Mouse (Mus musculus) c-Kit-positive CD71-positive TER-119-negative erythroid progenitor cells, embryonic 14.5 days (primary cell): ENCODE results near the gene Sirt2.

ENCODE experiments used
- DNase-seq: peaks from one replicate; pipeline ENCODE4 v3.0.0-alpha.2; 2013; ENCODE audit warnings: low read depth

Sirt2 gene

GRCm38 (mm10) chr7:28816920-28817319 lies 50.4 kb downstream of the Sirt2 start:
- DNase-seq = no peak

DNA sequence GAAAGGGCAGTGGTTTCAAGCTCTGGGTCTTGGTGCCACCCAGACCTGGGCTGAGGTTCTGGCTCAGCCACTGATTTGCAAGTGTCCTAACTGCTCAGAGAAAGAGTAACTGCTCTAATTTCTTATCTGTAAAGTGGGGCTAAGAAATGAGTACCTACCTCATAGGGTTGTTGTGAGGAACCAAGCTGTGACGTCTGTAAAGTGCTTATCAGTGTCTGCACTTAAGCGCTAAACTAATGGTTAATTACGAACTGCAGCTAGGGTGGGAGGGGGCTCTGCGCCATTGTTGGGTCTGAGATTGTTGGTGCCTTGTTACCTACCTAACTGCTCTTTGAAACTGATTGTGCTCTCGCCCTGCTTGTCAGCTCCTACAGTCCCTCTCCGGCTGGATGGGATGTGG lies 51.0 kb downstream of the Sirt2 start:
- DNase-seq = no peak

DNA sequence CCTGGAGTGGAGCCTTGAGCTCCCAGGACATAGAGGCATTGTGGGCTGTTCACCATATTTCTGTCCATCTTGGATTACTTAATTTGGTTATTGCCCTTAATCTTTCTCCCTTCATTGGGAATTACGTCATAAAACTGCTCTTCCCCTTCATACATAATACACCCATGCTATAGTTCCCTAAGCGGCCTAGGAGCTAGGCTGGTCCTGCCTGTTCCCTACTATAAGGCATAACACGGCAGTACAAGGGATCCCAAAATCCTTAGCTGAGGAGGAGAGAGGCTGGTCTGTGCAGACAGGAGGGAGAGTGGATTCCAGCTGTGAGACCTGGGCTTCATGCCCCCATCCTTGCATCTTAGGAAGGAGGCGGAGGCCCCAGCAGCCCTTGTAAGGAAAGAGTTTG lies 51.4 kb downstream of the Sirt2 start:
- no peak for DNase-seq

- DNase-seq = no peak
Measured at GRCm38 (mm10) chr7:28818436-28818835, 51.9 kb downstream of the Sirt2 start.

DNA sequence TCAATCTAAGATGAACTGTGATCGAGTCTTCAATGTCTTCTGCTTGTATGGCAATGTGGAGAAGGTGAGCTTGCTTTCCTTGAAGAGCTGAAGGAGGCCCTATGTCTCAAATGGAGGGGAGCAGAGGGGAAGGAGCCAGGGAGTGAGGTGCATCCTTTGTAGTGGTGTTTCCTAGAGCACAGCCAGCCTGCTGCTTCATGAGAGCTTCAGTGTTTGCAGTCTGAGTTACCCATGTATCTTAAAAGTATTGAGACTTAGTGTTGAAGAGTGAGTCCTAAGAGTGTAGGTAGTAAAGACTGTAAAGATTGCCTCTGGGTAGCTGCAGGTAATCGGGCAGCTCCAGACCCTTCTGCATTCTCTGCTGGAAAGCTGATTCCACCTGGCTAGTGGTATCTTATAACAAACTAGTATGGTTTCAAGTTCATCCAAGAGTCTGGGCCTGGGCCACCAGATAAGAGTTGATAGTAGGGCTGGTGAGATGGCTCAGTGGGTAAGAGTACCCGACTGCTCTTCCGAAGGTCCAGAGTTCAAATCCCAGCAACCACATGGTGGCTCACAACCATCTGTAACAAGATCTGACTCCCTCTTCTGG lies 52.4 kb downstream of the Sirt2 start:
- DNase-seq = no peak

DNA sequence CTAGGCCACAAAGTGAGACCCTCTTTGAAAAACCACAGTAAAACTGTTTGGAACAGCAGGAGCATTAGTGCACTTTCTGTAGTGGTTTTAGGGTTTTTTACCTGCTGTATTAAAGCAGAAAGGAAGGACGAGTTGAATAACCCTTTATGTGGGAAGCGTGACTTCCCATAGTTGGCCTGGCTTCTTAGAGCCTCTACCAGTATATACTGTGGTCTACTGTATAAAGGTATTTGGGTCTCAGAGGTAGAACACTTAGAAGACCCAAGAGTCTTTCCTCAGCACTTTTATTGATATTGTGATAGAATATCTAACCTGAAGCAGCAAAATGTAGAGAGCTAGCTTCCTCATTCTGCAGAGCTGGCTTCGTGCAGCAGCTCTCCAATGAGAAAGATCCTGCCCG lies 53.0 kb downstream of the Sirt2 start:
- no peak for DNase-seq

DNA sequence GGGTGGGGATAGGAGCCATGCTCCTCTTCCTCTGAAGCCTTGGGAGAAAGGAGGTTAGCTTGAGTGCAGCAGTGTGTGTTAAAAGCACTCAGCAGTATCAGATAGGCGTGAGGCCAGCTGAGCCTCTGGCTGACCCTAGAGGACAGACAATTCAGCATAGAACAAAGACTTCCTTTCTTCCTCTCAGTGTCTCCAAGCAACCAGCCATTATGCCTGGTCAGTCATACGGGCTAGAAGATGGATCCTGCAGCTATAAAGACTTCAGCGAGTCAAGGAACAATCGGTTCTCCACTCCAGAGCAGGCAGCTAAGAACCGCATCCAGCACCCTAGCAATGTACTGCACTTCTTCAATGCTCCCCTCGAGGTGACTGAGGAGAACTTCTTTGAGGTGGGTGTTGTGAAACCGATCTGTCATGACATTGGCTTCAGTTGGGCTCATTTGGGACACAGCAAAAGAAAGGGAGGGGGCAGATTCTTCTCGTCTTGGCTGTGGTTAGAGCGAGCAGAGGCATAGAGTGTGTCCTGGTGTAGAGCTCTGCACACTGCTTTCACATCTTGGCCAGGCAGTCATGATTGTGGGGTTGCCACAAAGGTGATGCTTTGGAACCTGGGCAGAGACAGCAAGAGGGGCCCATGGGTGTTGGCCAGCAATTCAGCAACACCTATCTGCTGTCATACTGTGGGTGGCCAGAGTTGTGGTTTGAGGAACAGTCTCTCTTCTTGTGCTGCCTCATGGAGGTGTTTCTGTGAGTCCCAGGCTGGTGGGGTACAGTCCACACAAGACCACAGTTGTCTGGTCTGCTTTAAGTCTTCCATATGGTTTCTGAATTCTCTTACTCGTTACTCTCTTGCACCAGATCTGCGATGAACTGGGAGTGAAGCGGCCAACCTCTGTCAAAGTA lies 54.1 kb downstream of the Sirt2 start:
- DNase-seq = no peak

- DNase-seq = no peak
Measured at GRCm38 (mm10) chr7:28821261-28821831, 54.8 kb downstream of the Sirt2 start.

- DNase-seq = no peak
Measured at GRCm38 (mm10) chr7:28822556-28822955, 56.0 kb downstream of the Sirt2 start.

- DNase-seq = no peak
Measured at GRCm38 (mm10) chr7:28822993-28823903, 56.7 kb downstream of the Sirt2 start.

DNA sequence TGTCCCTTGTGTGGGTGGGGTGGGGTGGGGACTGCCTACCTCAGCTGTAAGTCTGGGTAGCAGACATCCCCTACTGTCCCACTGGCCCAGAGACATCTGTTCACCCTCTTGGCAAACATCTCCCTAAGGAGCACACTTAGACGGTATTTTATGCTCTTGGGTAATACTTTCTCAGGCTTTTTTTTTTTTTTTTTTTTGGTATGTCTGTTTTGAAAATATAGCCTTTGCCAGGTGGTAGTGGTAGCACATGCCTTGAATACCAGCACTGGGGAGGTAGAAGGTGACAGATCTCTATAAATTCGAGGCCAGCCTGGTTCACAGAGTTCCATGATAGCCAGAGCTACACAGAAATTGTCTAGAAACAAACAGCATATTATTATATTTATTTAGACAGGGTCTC lies 57.4 kb downstream of the Sirt2 start:
- DNase-seq = no peak

GRCm38 (mm10) chr7:28824941-28825685 lies 58.6 kb downstream of the Sirt2 start, which contains the start of gene Ech1:
Ech1 (plus strand) TSS chr7:28825217.
- DNase-seq = peak; percentile 87

DNA sequence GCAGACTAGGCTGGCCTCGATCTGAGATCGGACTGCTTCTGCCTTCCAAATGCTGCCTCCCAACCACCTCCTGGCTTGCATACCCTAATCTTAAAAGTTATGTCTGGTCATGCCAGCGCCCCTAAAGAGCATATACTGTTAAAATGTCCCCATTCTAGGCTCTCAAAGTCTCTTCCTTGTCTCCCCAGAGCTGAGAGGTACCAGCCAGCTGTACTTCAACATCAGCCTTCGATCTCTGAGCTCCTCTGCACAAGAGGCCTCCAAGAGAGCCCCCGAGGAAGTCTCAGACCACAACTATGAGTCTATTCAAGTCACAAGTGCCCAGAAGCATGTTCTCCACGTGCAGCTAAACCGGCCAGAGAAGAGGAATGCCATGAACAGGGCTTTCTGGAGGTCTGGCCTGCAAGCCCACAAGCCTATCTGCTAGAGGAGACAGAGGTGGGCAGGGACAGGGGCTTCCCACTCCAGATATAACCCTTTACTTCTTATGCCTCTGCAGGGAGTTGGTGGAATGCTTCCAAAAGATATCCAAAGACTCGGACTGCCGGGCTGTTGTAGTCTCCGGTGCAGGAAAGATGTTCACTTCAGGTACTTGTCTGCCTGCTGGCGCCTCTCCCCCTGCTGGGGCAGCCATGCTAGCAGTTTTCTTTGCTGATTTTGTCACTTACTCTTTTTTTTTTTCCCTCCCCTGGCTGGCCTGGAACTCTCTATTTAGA lies 59.3 kb downstream of the Sirt2 start:
- DNase-seq = no peak

DNA sequence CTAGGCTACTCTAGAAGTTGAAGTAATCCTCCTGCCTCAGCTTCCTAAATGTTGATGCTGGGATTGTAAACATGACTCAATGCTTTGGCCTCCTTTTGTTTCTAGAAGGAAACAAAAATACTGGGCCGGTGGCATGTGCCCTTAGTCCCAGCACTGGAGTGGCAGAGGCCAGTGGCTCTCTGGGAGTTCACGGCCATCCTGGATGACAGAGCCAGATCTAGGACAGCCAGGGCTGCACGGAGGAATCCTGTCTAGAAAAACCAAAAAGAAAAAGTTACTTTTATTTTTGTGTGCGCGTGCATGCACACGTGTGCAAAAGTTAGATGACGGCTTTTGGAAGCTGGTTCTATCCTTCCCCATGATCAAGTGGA lies 59.9 kb downstream of the Sirt2 start:
- DNase-seq = no peak

GRCm38 (mm10) chr7:28827338-28827737 lies 60.8 kb downstream of the Sirt2 start:
- no peak for DNase-seq

DNA sequence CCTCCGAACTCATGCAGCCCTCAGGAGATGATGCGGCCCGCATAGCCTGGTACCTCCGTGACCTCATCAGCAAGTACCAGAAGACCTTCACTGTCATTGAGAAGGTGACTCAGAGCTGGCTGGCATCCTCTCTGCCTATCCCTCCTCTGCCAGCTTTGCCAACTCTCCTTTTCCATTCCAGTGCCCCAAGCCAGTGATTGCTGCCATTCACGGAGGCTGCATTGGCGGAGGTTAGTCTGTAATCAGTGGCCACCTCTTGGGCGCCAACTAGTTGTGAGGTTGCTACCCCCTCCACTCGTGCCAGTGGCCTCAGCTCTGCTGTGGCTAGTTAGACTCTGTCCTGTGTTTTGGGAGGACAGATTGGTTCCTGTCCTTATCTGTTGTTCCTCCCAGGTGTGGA lies 63.3 kb downstream of the Sirt2 start:
- no peak for DNase-seq

DNA sequence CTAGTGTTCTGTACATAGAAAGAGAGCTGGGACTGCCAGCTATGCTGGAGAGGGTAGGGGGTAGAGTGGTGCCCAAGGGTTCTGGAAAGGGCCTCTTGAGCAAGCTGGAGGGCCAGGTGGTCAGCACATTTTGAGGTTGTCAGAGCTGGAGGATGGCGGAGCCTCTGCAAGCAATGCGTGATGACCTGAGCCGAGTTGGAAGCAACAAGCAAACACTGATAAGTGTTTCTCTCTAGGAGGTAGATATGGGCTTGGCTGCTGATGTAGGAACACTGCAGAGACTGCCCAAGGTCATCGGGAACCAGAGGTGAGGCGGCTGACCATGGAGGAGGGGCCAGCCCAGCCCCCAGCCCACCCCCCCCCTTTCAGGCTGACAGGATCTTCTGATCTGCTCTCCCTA lies 64.4 kb downstream of the Sirt2 start:
- DNase-seq = no peak

DNA sequence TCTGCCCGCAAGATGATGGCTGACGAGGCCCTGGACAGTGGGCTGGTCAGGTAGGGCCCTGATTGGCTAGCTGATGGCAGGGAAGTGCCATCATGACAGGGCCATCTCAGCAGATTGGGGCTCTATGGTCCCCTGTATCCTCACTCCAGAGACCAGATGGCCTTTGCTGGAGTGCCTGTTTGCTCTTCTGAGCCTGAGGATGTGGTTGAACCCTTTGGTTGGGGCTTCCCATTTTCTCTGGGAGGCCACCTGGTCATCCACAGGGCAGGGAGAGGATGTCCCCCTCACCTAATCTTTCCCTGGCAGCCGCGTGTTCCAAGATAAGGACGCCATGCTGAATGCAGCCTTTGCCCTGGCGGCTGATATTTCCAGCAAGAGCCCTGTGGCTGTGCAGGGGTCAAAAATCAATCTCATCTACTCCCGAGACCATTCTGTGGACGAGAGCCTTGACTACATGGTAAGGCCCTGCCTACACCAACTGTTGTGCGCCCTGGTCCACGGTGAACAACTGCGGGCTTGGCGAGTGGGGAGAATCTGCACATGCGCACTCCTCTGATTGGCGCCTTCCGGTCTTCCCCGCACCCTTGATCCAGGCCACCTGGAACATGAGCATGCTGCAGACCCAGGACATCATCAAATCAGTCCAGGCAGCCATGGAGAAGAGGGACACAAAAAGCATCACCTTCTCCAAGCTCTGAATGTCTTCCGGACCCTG lies 65.0 kb downstream of the Sirt2 start:
- DNase-seq = no peak

DNA sequence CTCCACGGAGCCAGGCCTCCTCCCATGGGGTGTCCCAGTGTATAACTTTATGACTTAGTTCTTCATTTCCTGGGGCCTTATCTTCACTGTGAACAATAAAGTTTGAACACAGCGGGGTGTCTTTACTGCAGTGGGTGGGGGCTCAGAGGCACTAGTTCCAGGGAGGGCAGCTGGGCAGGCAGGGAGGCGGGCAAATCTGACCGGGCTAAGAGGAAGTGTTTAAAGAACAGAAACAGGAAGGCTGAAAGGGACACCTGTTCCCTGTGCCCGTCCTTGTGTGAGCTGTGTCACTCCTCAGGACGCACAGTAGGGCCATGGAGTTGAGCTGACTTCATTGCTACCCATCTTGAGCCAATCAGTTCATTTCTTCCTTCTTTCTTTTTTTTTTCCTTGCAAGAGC lies 65.6 kb downstream of the Sirt2 start:
- DNase-seq = no peak

DNA sequence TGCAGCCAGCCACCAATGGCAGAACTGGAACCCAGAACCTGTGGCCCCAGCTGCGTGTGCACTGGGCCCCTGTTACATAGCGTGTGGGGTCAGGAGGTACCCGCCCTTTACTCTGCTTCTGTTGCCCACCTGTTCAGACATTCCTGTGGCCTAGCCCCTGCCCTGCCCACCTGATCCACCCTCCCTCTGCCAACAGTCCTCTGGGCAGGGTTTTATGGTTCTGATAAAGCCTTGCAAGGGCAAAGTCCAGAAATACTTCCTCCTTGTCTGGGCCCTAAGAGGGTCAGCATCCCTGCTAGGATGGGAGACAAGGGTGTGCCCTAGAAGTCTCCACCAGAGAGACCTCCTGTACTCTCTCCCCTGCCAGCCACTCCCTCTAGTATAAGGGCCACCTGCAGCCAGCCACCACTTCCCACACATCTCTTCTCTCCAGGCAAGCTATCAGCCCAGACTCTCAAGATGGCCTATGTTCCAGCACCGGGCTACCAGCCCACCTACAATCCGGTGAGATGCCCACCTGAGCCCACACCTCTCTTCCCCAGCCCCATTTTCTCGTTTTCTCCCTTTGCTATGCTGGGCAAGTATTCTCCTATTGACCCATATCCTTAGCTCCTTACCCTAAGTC lies 67.3 kb downstream of the Sirt2 start, which contains the start of gene Lgals4:
TSS of gene Lgals4 (plus strand) at position 132 of the 625 bp plus-strand sequence.
- no peak for DNase-seq
